Mouse (Mus musculus) MEL (cell line): ENCODE results near the gene Vps37b. TPM values are rescaled to one million over a fixed set of nuclear protein-coding genes. Genes with fewer than 3 reads are reported as not detected.

Experiments
- DNase-seq: peaks from one replicate; pipeline ENCODE4 v3.0.0; 2011; ENCODE audit warnings: low read depth, low spot score
- H3K27ac ChIP-seq: 2 replicates; pipeline ENCODE4 v1.5.1; 2012; ENCODE audit warnings: low read depth, mild to moderate bottlenecking, control low read depth, low read length, moderate library complexity; ENCODE audit not compliant: control insufficient read depth
- H3K27me3 ChIP-seq, 2 experiments: fragments of 150-350 bp in 1 of 2; sonication (generic) in 1 of 2; 2 replicates each; pipeline ENCODE4 v1.6.1; 2012; ENCODE audit warnings: low read length in 2 of 2, mild to moderate bottlenecking in 2 of 2, improper control_type of control experiment in 1 of 2, moderate library complexity in 1 of 2; ENCODE audit not compliant: insufficient read depth in 2 of 2, control insufficient read depth in 1 of 2
- H3K36me3 ChIP-seq, 2 experiments: 2 replicates each; pipeline ENCODE4 v1.6.1; 2012 to 2014; ENCODE audit warnings: low read length in 2 of 2, improper control_type of control experiment in 1 of 2, inconsistent platforms in 1 of 2, mild to moderate bottlenecking in 1 of 2; ENCODE audit not compliant: insufficient read depth in 2 of 2, control insufficient read depth in 1 of 2
- H3K4me1 ChIP-seq, 2 experiments: fragments of 150-350 bp in 1 of 2; sonication (generic) in 1 of 2; 2 replicates each; pipeline ENCODE4 v1.6.1; 2012; ENCODE audit warnings: low read length in 2 of 2, improper control_type of control experiment in 1 of 2, mild to moderate bottlenecking in 1 of 2; ENCODE audit not compliant: insufficient read depth in 2 of 2, control insufficient read depth in 1 of 2
- H3K4me3 ChIP-seq, 2 experiments: fragments of 150-350 bp in 1 of 2; sonication (generic) in 1 of 2; 2 replicates each; pipeline ENCODE4 v1.5.1; 2012; ENCODE audit warnings: low read depth in 2 of 2, low read length in 2 of 2, mild to moderate bottlenecking in 2 of 2, moderate library complexity in 2 of 2, control low read depth in 1 of 2, improper control_type of control experiment in 1 of 2; ENCODE audit not compliant: control insufficient read depth in 1 of 2, insufficient read depth in 1 of 2
- H3K79me2 ChIP-seq: 2 replicates; pipeline ENCODE4 v1.6.1; 2012; ENCODE audit warnings: mild to moderate bottlenecking, low read length, moderate library complexity; ENCODE audit not compliant: control insufficient read depth, poor library complexity, insufficient read depth
- H3K9ac ChIP-seq: 2 replicates; pipeline ENCODE4 v1.6.1; 2012; ENCODE audit warnings: low read depth, mild to moderate bottlenecking, control low read depth, low read length, moderate library complexity; ENCODE audit not compliant: control insufficient read depth, poor library complexity, severe bottlenecking
- H3K9me3 ChIP-seq: fragments of 150-350 bp; sonication (generic); replicated peaks from 2 replicates; pipeline ENCODE4 v1.6.1; 2012; ENCODE audit warnings: mild to moderate bottlenecking, low read length, improper control_type of control experiment, moderate library complexity; ENCODE audit not compliant: insufficient read depth
- BHLHE40 ChIP-seq: IDR thresholded peaks from 2 replicates; pipeline ENCODE4 v1.6.1; 2012; ENCODE audit warnings: low read depth, mild to moderate bottlenecking, inconsistent platforms, low read length, improper control_type of control experiment, borderline replicate concordance
- CHD1 ChIP-seq: IDR thresholded peaks from 2 replicates; pipeline ENCODE4 v1.6.1; 2012; ENCODE audit warnings: low read depth, mild to moderate bottlenecking, inconsistent platforms, low read length, improper control_type of control experiment
- CHD2 ChIP-seq: IDR thresholded peaks from 2 replicates; pipeline ENCODE4 v1.6.1; 2011; ENCODE audit warnings: low read length, improper control_type of control experiment
- E2F4 ChIP-seq: IDR thresholded peaks from 2 replicates; pipeline ENCODE4 v1.6.1; 2011; ENCODE audit warnings: low read depth, low read length, improper control_type of control experiment, borderline replicate concordance
- EP300 ChIP-seq, 2 experiments: IDR thresholded peaks; 2 replicates each; pipeline ENCODE4 v1.6.1; 2011; ENCODE audit warnings: improper control_type of control experiment in 2 of 2, low read length in 2 of 2, low read depth in 1 of 2, mild to moderate bottlenecking in 1 of 2
- ETS1 ChIP-seq: IDR thresholded peaks from 2 replicates; pipeline ENCODE4 v1.6.1; 2012; ENCODE audit warnings: low read depth, mild to moderate bottlenecking, inconsistent platforms, low read length, improper control_type of control experiment, moderate library complexity
- GABPA ChIP-seq: IDR thresholded peaks from 2 replicates; pipeline ENCODE4 v1.6.1; 2012; ENCODE audit warnings: low read depth, mild to moderate bottlenecking, inconsistent platforms, low read length, improper control_type of control experiment, moderate library complexity
- GATA1 ChIP-seq: IDR thresholded peaks from 2 replicates; pipeline ENCODE4 v1.6.1; 2011; ENCODE audit warnings: low read depth, low read length, improper control_type of control experiment
- HCFC1 ChIP-seq: IDR thresholded peaks from 2 replicates; pipeline ENCODE4 v1.6.1; 2012; ENCODE audit warnings: low read depth, mild to moderate bottlenecking, inconsistent platforms, low read length, improper control_type of control experiment, moderate library complexity
- JUND ChIP-seq: IDR thresholded peaks from 2 replicates; pipeline ENCODE4 v1.6.1; 2011; ENCODE audit warnings: low read depth, mild to moderate bottlenecking, improper control_type of control experiment, low read length
- KAT2A ChIP-seq: conservative IDR thresholded peaks from 2 replicates; pipeline ENCODE4 v1.6.1; 2012; ENCODE audit warnings: low read depth, low read length, improper control_type of control experiment, inconsistent platforms
- MAFK ChIP-seq: IDR thresholded peaks from 2 replicates; pipeline ENCODE4 v1.6.1; 2011; ENCODE audit warnings: low read depth, mild to moderate bottlenecking, low read length, improper control_type of control experiment, borderline replicate concordance
- MAX ChIP-seq: IDR thresholded peaks from 2 replicates; pipeline ENCODE4 v1.6.1; 2011; ENCODE audit warnings: low read length, improper control_type of control experiment
- MAZ ChIP-seq: IDR thresholded peaks from 2 replicates; pipeline ENCODE4 v1.6.1; 2012; ENCODE audit warnings: low read depth, mild to moderate bottlenecking, inconsistent platforms, low read length, improper control_type of control experiment
- MEF2A ChIP-seq: IDR thresholded peaks from 2 replicates; pipeline ENCODE4 v1.6.1; 2014; ENCODE audit warnings: low read depth, mild to moderate bottlenecking, inconsistent platforms, low read length, improper control_type of control experiment; ENCODE audit not compliant: poor library complexity, insufficient replicate concordance, severe bottlenecking; ENCODE audit errors: extremely low read depth
- MXI1 ChIP-seq: IDR thresholded peaks from 2 replicates; pipeline ENCODE4 v1.6.1; 2011; ENCODE audit warnings: mild to moderate bottlenecking, low read depth, low read length, improper control_type of control experiment
- MYB ChIP-seq: IDR thresholded peaks from 2 replicates; pipeline ENCODE4 v1.6.1; 2011; ENCODE audit warnings: mild to moderate bottlenecking, low read depth, low read length, improper control_type of control experiment
- MYC ChIP-seq: IDR thresholded peaks from 2 replicates; pipeline ENCODE4 v1.6.1; 2011; ENCODE audit warnings: low read depth, mild to moderate bottlenecking, low read length, improper control_type of control experiment, moderate library complexity
- NELFE ChIP-seq: IDR thresholded peaks from 2 replicates; pipeline ENCODE4 v1.6.1; 2011; ENCODE audit warnings: low read depth, low read length, improper control_type of control experiment
- NRF1 ChIP-seq: IDR thresholded peaks from 2 replicates; pipeline ENCODE4 v1.6.1; 2014; ENCODE audit warnings: low read depth, mild to moderate bottlenecking, inconsistent platforms, low read length, improper control_type of control experiment, moderate library complexity; ENCODE audit not compliant: poor library complexity, insufficient read depth, severe bottlenecking
- POLR2A ChIP-seq, 2 experiments: IDR thresholded peaks; 2 replicates each; pipeline ENCODE4 v1.6.1; 2011 to 2012; ENCODE audit warnings: low read length in 2 of 2, mild to moderate bottlenecking in 2 of 2, control low read depth in 1 of 2, improper control_type of control experiment in 1 of 2, low read depth in 1 of 2, moderate library complexity in 1 of 2; ENCODE audit not compliant: control insufficient read depth in 1 of 2, insufficient read depth in 1 of 2, poor library complexity in 1 of 2
- POLR2AphosphoS2 ChIP-seq: IDR thresholded peaks from 2 replicates; pipeline ENCODE4 v1.6.1; 2011; ENCODE audit warnings: low read length, improper control_type of control experiment
- POLR2AphosphoS5 ChIP-seq: IDR thresholded peaks from 2 replicates; pipeline ENCODE4 v1.6.1; 2012; ENCODE audit warnings: low read depth, borderline replicate concordance, mild to moderate bottlenecking, inconsistent platforms, low read length, moderate library complexity, mixed read lengths
- RAD21 ChIP-seq: IDR thresholded peaks from 2 replicates; pipeline ENCODE4 v1.6.1; 2011; ENCODE audit warnings: mild to moderate bottlenecking, low read depth, low read length, improper control_type of control experiment
- RCOR1 ChIP-seq: IDR thresholded peaks from 2 replicates; pipeline ENCODE4 v1.6.1; 2012; ENCODE audit warnings: low read depth, mild to moderate bottlenecking, inconsistent platforms, low read length, improper control_type of control experiment
- SIN3A ChIP-seq: IDR thresholded peaks from 2 replicates; pipeline ENCODE4 v1.6.1; 2012; ENCODE audit warnings: low read length, improper control_type of control experiment, inconsistent platforms
- SMC3 ChIP-seq: IDR thresholded peaks from 2 replicates; pipeline ENCODE4 v1.6.1; 2011; ENCODE audit warnings: low read depth, low read length, improper control_type of control experiment
- TAL1 ChIP-seq: IDR thresholded peaks from 2 replicates; pipeline ENCODE4 v1.6.1; 2012; ENCODE audit warnings: mild to moderate bottlenecking, inconsistent platforms, low read length, moderate library complexity, mixed read lengths
- TBP ChIP-seq: IDR thresholded peaks from 2 replicates; pipeline ENCODE4 v1.8.0; 2011; ENCODE audit warnings: low read depth, low read length, improper control_type of control experiment
- TCF12 ChIP-seq: IDR thresholded peaks from 2 replicates; pipeline ENCODE4 v1.6.1; 2014; ENCODE audit warnings: low read depth, mild to moderate bottlenecking, inconsistent platforms, low read length, improper control_type of control experiment, moderate library complexity
- UBTF ChIP-seq: IDR thresholded peaks from 2 replicates; pipeline ENCODE4 v1.6.1; 2012; ENCODE audit warnings: low read depth, mild to moderate bottlenecking, inconsistent platforms, low read length, improper control_type of control experiment, moderate library complexity, borderline replicate concordance; ENCODE audit not compliant: insufficient read depth
- USF1 ChIP-seq: IDR thresholded peaks from 2 replicates; pipeline ENCODE4 v1.6.1; 2014; ENCODE audit warnings: low read depth, mild to moderate bottlenecking, inconsistent platforms, low read length, improper control_type of control experiment, moderate library complexity
- USF2 ChIP-seq, 2 experiments: IDR thresholded peaks; 2 replicates each; pipeline ENCODE4 v1.6.1; 2011 to 2012; ENCODE audit warnings: improper control_type of control experiment in 2 of 2, low read length in 2 of 2, borderline replicate concordance in 1 of 2, inconsistent platforms in 1 of 2, low read depth in 1 of 2, mild to moderate bottlenecking in 1 of 2; ENCODE audit not compliant: insufficient read depth in 1 of 2
- ZC3H11A ChIP-seq: IDR thresholded peaks from 2 replicates; pipeline ENCODE4 v1.6.1; 2012; ENCODE audit warnings: low read depth, mild to moderate bottlenecking, inconsistent platforms, low read length, improper control_type of control experiment
- ZKSCAN1 ChIP-seq: IDR thresholded peaks from 2 replicates; pipeline ENCODE4 v1.6.1; 2012; ENCODE audit warnings: low read depth, mild to moderate bottlenecking, inconsistent platforms, low read length, improper control_type of control experiment, moderate library complexity
- ZMIZ1 ChIP-seq: IDR thresholded peaks from 2 replicates; pipeline ENCODE4 v1.6.1; 2012; ENCODE audit warnings: low read depth, mild to moderate bottlenecking, inconsistent platforms, low read length, improper control_type of control experiment, moderate library complexity
- ZNF384 ChIP-seq: IDR thresholded peaks from 2 replicates; pipeline ENCODE4 v1.6.1; 2012; ENCODE audit warnings: low read depth, mild to moderate bottlenecking, inconsistent platforms, low read length, improper control_type of control experiment
- polyA plus RNA-seq, 2 experiments: library from polyadenylated mRNA; stranded (reverse) in 1 of 2; unstranded in 1 of 2; fragments of >175 nt in 1 of 2; fragments of >200 nt in 1 of 2; gene quantifications; 2 replicates each; pipeline versions ENCODE4 v1.2.1 to v1.2.4; 2012; ENCODE audit warnings: low replicate concordance in 2 of 2, low read depth in 1 of 2; ENCODE audit not compliant: insufficient read length in 2 of 2, insufficient read depth in 1 of 2, missing spikeins in 1 of 2
- total RNA-seq: library from RNA; depleted of rRNA; stranded (reverse); fragments of 300-350 nt; gene quantifications from 2 replicates; pipeline ENCODE4 v1.2.3, GENCODE M21; 2012

Vps37b gene
- total and polyA plus RNA-seq, 3 experiments = 28.6 to 66.0 TPM; not detected in 1

GRCm38 (mm10) chr5:124074845-124075307, 42.8 kb upstream of the Vps37b start:
- Histone ChIP-seq H3K9me3 (no peaks in the 10 kb centered on the region), H3K4me3 (no peak overlapping the region; a peak in 1 of 4 replicates), H3K27me3 (no peaks in the 10 kb centered on the region), H3K9ac (peak overlapping the region; percentile 58), H3K27ac (peak overlapping the region; percentile 86), H3K79me2 (no peaks in the 10 kb centered on the region; the same call in 1 of the 2 replicates), H3K36me3 (peaks cover 0 to 11% of the 10 kb centered on the region in 2 experiments; a peak in 2 of 4 replicates), H3K4me1 (peaks cover 5 to 14% of the 10 kb centered on the region in 2 experiments)
- peak; percentile 78 for DNase-seq
- TF ChIP-seq HCFC1 = no peak
- peak; percentile 23 to 58; a peak in 2 of 4 replicates for TF ChIP-seq EP300 (IDR thresholded peaks at IDR 0.05; ENCODE audit: low read depth in 1 of 2, low read length in 2 of 2)
- TF ChIP-seq USF2 (IDR thresholded peaks at IDR 0.05; ENCODE audit: borderline replicate concordance in 1 of 2, insufficient read depth in 1 of 2, low read depth in 1 of 2, low read length in 2 of 2) = no peak
- TF ChIP-seq SMC3 = no peak
- no peak for TF ChIP-seq MEF2A
- no peak for TF ChIP-seq UBTF
- TF ChIP-seq MAX = peak; percentile 90
- TF ChIP-seq POLR2A (IDR thresholded peaks at IDR 0.05; ENCODE audit: control insufficient read depth in 1 of 2, insufficient read depth in 1 of 2, low read depth in 1 of 2, low read length in 2 of 2, poor library complexity in 1 of 2) = peak in 1 of 2 experiments; percentile 67; a peak in 2 of 4 replicates
- no peak for TF ChIP-seq TAL1
- no peak for TF ChIP-seq ZC3H11A
- TF ChIP-seq ZNF384 = peak; percentile 76
- no peak for TF ChIP-seq E2F4
- no peak for TF ChIP-seq GABPA
- no peak for TF ChIP-seq MAFK
- TF ChIP-seq RAD21 = no peak
- peak; percentile 70; the same call in 1 of the 2 replicates for TF ChIP-seq BHLHE40
- peak; percentile 70 for TF ChIP-seq ETS1
- no peak for TF ChIP-seq ZMIZ1
- no peak for TF ChIP-seq POLR2AphosphoS2
- TF ChIP-seq CHD2 = no peak
- TF ChIP-seq GATA1 = peak; percentile 57
- peak; percentile 67 for TF ChIP-seq TBP
- no peak for TF ChIP-seq NRF1
- no peak for TF ChIP-seq MYB
- peak; percentile 65; the same call in 1 of the 2 replicates for TF ChIP-seq SIN3A
- peak; percentile 76; the same call in 1 of the 2 replicates for TF ChIP-seq MXI1
- TF ChIP-seq TCF12 = no peak
- peak; percentile 88 for TF ChIP-seq MYC
- TF ChIP-seq KAT2A = no peak
- no peak for TF ChIP-seq POLR2AphosphoS5
- TF ChIP-seq MAZ = no peak
- TF ChIP-seq USF1 = peak; percentile 69
- 0 out of 2 replicates have a peak, but pooled peaks have one; percentile 32 for TF ChIP-seq RCOR1
- peak; percentile 42; the same call in 1 of the 2 replicates for TF ChIP-seq NELFE
- no peak for TF ChIP-seq ZKSCAN1
- TF ChIP-seq CHD1 = no peak
- no peak for TF ChIP-seq JUND
